Mouse (Mus musculus): ENCODE results near the gene Boll. TPM values are rescaled to one million over a fixed set of nuclear protein-coding genes. Genes with fewer than 3 reads are reported as not detected.
"Not testable (repeated sequence)": the region's sequence is repeated elsewhere in the genome, so short reads cannot be mapped to it uniquely, and the experiment has no call there.

The Boll gene
- 2.4 TPM in 1 of 2 replicates, not detected in the other for total RNA-seq (2017)

DNA sequence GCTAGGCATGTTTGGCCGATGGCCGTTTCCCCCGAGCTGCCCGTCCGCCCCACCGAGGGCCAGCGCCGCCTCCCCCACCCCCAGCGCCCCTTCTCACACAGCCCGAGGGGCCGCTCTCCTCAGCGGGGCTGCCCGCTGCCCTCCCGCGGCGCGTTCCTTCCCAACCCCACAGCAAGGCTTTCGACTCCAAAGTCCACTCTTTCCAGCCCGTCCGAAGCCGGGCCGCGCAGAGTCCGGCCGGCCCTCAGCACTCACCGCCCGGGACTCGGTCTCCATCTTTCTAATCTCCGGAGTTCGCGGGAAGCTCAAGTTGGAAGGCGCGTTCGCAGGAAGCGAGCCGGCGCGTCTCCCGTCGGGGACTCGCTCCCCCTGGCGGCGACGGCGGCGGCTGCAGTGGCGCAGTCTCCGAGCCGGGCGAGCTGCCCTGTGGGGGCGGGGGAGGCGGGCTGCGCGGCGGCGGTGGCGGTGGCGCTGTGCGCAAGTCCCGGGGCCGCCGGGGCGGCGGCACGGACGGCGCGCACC, at the start of gene Boll:
Boll (minus strand) TSS at position 426 of the 522 bp plus-strand sequence.
- ATAC-seq (ENCODE audit: extremely low read depth, insufficient number of reproducible peaks, low FRiP score, poor library complexity, severe bottlenecking) = peak; percentile 60

DNA sequence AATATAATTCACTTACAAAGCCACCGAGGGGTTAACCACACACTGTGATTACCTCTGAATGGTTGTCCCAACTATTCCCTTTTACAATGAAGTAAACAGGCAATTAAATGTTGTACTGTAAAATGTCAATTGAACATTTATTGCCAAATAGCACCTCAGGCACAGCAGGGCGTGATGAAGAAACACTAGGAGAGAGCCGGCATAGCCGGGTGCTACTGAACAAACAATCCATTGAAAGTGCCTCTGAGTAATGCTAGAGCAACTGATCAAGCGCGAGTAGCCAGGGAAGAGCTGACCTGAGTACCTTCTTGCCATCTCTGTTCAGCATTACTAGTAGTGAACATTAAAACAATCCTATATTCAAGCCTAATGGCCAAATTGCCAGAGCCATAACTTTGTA, 49.3 kb upstream of the Boll start:
- ATAC-seq (ENCODE audit: extremely low read depth, insufficient number of reproducible peaks, low FRiP score, poor library complexity, severe bottlenecking) = no peak

DNA sequence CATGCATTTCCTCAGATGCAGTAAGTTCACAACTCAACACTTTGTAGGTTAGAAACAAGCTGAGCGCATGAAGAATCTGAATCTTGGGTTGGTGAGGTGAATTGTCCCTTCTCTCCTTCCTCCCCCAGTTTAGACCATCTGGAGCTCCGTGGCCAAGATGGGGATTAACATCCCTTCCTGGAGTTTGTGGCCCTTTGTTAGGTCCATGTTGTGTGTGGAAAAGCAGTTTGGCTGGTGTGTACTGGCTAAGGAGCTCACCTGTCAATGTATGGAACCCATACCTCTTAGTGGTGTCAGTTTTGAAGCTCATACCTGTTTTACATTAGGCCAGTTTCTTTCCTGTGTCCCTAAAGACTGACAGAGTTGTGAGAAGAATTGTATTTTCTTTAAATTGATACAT, 47.8 kb upstream of the Boll start:
- ATAC-seq (ENCODE audit: extremely low read depth, insufficient number of reproducible peaks, low FRiP score, poor library complexity, severe bottlenecking) = no peak

DNA sequence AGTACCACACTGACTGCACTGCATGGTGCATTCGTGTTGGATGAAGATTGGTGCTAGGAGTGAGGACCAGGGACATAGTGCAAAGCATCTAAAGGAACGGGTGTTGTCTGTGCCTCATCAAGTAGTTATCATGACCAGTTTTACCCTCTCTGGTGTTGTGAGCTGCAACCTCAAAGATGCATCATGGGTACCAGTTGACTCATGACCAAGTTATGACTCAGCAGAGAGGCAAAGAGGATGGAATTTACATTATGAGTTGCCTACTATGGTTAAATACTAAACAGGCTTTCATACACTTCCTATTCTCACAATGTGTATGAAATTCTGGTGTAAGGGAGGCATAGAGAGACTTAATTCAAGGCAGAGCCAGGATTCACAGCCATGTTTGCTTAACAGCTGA, 47.4 kb upstream of the Boll start:
- ATAC-seq (ENCODE audit: extremely low read depth, insufficient number of reproducible peaks, low FRiP score, poor library complexity, severe bottlenecking) = no peak

DNA sequence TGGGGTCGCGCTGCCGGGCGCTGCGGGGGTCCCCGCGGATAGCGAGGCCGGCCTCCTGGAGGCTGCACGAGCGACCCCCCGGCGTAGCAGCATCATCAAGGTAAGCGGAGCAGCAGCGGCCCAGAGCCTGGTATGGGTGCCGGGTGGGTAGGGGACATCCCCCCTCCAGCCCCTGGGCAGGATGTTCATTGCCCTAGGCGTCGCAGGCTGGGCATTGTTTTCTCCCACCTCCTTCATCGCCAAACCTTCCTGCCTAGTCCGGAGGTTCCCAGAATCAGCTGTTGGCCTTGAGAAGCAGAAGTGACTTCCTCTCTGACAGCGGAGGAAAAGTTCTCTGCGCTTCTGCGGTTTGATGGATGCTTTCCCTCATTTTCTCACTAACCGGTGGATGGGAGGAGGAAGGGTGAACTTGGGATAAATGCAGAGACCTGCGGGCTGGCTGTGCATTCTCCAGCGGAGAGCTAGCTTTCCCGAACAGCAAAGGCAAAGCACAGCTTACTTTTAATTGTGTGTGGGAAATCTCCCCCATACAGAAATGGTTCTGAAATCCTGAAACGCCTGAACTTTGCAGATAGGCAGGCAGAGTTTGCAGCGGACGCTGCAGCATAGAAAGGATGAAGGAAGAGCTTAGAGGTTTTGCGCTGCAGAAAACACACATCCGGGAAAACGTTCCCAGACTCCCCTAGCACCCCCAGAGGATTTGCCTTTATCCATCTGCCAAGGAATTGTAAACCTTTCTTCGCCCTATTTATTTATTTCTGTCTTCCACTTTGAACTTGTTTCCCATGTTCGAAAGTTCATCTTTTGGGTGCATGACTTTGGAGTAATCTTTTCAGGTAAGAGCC, 43.5 kb upstream of the Boll start:
- no peak for ATAC-seq (ENCODE audit: extremely low read depth, insufficient number of reproducible peaks, low FRiP score, poor library complexity, severe bottlenecking)

DNA sequence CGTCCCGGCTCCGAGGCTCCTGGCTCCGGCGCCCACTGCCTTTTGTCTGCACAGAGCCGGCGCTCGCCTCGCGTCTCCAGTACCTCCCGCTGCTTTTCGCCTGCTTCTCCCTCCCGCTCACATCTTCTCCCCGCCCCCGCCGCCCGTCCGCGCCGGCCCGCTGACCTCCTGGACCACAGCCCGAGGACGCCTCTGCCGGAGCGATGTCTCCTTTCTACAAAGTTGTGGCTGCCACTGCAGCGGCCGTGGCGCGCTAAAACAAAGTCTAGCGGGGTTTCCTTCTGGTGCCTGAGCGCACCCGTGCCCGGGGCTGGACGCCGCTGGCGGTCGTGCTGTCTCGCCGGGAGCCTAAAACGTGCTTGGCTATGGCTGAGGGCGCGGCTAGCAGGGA, 42.7 kb upstream of the Boll start:
- peak; percentile 6; the same call in 1 of the 2 replicates for ATAC-seq (ENCODE audit: extremely low read depth, insufficient number of reproducible peaks, low FRiP score, poor library complexity, severe bottlenecking)

DNA sequence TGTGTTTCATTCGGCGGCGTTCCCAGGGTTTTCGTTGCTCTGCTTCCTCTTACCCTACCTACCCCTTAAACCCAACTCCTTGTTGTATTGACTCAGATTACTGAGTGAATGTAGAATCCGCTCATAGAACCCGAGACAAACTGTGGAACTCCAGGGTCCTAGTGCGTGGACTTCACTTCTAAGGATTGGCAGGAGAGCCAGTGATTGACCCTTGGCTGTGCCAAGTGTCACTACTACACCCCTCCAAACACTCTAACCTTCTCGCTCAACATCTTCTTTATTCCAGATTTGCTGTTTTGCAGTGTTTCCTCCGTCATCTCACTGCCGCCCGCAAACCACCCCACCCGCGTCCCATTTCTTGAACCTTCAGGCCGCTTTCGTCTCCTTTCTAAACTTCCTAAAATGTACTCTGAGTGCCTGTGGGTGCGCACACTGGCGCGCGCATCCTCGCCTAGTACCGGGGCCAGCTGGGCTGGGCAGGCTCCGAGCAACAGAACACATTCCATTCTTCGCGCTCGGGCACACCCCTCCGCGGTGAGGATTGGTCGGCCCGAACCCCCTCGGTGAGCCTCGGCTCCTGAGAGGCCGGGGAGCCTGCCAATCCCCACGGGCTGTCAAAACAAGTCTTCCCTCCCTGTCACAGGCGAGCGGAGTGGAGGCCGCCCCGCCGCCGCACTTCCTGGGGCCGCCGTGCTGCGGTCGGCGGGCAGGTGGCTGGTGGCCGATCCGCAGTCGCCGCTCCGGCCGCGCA, 42.2 kb upstream of the Boll start, which contains the start of gene Plcl1:
Plcl1 (plus strand) TSS at position 650 of the 751 bp plus-strand sequence.
- ATAC-seq (ENCODE audit: extremely low read depth, insufficient number of reproducible peaks, low FRiP score, poor library complexity, severe bottlenecking) = peak; percentile 88

DNA sequence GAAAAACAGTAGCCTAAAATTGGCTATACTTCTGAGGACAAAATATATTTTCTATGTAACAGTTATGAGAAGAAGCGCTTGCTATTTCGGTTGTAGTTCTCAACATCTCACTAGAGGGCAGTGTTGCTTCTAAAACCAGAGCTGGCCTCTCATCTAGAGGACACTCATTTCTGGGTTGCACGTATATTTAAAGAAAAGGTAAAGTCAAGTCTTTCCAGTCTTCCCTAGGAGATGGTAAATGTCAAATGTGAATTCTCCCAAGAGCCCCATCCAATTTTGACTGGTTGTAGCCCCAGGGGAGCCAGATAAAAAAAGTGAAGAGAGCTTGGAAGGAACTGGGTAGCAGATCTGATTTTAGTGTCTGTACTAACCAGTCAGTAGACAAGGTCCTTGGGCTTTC, 41.2 kb upstream of the Boll start:
- peak; percentile 42; the same call in 1 of the 2 replicates for ATAC-seq (ENCODE audit: extremely low read depth, insufficient number of reproducible peaks, low FRiP score, poor library complexity, severe bottlenecking)

DNA sequence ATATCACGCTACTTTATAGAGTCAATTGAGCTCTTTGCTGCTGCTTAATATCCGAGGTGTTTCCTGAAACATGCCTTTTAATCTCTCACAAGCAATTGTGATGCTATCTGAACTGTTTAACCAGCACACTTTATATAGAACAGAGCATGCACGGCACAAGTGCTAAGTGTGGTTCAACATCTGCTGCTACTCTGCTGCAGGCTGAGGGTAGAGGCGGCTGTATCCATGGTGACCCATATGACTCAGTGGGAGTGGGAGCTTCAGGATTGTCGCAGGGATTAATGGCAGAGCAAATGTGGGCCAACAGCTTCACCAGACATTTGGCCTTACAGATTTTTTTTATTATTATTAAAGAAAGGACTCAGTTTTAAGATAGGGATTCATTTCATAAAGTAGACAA, 36.6 kb upstream of the Boll start:
- ATAC-seq (ENCODE audit: extremely low read depth, insufficient number of reproducible peaks, low FRiP score, poor library complexity, severe bottlenecking) = no peak

DNA sequence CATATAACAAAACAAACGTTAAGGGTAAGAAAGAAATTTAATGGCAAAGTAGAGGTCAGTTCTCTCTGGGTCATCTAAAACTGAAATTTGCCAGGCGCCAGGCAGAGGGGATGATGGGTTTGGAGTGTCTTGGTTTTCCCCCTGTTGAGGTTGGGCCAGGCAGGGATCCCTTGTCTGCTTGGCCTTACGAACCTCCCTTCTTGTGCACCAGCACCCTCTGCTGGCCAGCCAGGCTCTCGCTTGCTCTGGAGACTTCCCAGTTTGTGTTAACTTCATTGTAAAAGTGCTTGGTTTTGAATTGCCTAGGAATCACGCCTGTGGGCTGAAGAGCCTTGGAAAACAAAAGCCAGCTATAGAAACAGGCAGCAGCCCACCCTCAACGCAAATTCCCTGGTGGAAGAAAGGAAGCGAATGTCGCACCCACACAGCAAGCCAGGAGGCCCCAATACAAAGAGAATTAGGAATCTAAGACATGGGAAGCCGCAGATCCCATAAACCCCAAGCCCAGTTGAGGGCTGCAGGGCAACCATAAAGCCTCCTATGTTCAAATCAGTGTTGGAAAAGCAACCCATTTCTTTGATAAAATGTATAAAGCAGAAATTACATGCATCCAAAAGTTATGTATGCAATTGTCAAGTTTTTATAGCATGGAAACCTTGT, 20.0 kb upstream of the Boll start:
- peak; percentile 82; the same call in 1 of the 2 replicates for ATAC-seq (ENCODE audit: extremely low read depth, insufficient number of reproducible peaks, low FRiP score, poor library complexity, severe bottlenecking)

DNA sequence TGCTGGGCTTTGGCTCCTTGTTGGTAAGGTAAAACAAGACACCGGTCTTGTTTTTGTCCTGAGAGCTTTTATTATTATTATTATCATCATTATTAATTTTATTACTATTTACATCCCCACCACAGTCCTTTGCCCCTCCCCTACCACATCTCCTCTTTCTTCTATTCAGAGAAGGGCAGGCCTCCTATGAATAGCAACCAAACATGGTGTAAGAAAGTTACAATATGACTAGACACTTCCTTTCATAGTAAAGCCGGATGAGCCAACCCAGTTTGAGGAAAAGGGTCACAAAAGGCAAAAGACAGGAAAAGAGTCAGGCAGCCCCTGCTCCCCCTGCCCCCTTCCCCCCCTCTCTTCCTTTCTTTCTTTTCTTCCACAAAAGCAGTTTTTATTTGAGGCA, 17.3 kb upstream of the Boll start:
- no peak for ATAC-seq (ENCODE audit: extremely low read depth, insufficient number of reproducible peaks, low FRiP score, poor library complexity, severe bottlenecking)

DNA sequence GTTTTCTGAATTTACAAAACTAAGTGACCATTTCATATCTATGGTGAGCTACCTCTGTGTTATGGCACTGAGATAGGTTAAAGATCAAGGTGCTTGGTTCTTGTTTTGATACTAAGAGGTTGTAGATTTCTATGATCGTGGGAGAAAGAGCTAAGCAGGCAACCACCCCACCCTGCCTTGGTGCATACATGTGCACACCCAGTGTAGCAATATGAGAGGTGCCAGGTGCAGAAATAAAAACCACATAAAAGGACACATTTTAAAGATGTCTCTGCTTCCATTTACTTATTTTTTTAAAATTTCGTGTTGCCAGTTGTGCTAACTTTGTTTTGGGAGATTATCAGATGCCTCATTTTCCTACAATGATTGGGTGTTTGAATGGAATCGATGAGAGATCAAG, 9.4 kb upstream of the Boll start:
- no peak for ATAC-seq (ENCODE audit: extremely low read depth, insufficient number of reproducible peaks, low FRiP score, poor library complexity, severe bottlenecking)

DNA sequence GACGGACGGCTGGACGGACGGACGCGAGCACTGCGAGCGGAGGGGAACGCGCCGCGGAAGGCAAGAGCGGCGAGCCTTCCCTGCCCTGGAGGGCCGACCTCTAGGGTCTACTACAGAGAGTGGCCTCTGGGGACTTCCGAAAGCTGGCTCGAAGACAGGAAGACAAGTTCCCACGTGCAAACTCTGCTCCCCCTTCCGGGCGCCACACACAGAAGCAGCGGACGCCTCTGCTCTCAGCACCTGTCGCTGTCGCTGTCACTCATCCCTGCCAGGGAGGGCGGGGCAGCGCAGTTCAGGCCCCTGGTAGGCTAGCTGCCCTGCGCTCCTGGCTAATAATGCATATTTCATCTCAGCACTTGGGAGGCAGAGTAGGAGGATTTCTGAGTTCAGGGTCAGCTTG, 317 bp upstream of the Boll start:
- peak; percentile 97 for ATAC-seq (ENCODE audit: extremely low read depth, insufficient number of reproducible peaks, low FRiP score, poor library complexity, severe bottlenecking)

DNA sequence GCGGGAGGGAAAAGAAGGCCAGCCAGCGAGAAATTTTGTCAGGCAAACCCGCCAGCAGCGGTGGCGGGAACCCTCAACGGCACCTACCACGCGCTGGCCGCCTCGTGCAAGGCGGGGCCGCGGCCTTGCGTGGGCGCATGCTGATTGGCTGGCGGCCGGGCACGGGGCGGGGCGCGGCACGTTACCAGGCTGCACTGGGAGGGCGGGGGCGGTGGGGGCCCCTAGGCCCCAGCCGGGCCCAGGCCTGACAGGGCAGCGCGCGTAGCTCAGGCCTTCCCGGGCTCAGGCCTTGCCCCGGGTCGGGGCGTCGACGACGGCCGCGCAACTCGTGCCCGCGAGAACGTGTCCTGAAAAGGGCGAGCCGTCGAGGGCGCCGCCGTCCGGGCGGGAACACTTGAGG, 635 bp downstream of the Boll start:
- no peak for ATAC-seq (ENCODE audit: extremely low read depth, insufficient number of reproducible peaks, low FRiP score, poor library complexity, severe bottlenecking)

DNA sequence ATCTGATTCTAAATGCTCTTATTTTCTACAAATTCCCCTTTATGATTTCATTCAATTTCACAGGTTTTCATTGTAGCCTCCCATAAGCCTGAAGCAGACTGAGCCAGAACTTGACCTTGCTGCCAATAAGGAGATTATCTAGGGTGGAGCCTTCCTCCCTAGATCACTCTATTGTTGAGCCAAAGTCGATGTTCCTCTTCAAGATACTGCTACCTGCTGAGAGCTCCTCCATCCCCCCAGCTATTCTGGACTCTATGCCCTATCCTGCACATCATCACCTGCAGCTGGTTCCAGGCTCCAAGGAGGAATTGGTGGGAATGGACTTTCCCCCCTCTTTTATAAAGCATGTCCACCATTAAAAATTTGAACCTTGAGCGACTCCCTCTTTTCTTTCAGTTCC, 11.4 kb downstream of the Boll start:
- not testable (repeated sequence) for ATAC-seq (ENCODE audit: extremely low read depth, insufficient number of reproducible peaks, low FRiP score, poor library complexity, severe bottlenecking)

DNA sequence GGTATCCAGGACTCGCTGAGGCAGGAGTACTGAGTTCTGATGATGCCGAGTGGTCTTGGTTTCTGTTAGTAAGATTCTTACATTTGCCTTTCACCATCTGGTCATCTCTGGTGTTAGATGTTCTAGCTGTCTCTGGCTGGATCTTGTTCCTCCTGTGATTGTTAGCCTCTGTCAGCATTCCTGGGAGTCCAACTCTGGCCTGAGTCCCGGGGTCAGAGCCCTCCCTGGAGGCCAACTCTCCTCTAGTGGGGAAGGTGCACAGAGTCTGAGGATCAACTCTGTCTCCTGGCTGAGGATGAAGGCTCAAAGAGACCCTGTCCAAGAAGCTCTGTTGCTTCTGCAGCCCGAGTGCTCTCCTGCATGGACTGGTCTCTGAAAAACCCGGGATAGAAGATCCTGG, 37.8 kb downstream of the Boll start:
- ATAC-seq (ENCODE audit: extremely low read depth, insufficient number of reproducible peaks, low FRiP score, poor library complexity, severe bottlenecking) = not testable (repeated sequence)

DNA sequence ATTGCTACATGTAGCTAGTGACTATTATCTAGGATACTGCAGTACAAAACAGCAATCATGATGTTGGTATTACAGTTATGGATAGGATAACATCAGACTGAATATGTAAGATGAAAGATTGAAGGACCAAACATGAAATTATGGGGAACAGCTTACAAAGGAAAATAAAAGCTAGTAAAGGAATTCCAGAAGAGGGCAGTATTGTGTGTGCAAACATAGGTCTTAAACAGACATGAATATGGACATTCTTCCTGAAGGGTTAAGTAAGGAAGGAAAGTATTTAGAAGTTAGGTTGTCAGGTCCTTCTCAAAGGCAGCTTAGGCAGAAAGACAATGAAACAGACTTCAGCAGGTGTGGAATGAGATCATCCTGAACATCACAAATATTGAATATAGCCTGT, 62.2 kb downstream of the Boll start:
- no peak for ATAC-seq (ENCODE audit: extremely low read depth, insufficient number of reproducible peaks, low FRiP score, poor library complexity, severe bottlenecking)

DNA sequence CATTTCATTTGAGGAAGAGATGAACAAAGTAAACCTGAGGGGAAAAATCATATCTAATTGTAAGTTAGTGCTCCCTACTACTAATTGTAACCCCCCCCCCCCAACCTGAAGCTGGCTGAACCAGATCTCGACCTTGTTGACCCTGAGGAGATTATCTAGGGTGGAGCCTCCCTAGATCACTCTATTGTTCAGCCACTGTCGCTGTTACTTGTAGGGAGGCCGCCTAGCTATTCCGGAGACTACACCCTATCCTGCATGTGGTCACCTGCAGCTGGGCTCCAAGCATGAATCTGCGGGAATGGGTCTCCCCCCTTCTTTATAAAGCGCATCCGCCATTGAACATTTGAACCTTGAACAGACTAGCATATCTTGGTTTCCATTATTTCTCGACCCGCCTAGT, 84.2 kb downstream of the Boll start:
- ATAC-seq (ENCODE audit: extremely low read depth, insufficient number of reproducible peaks, low FRiP score, poor library complexity, severe bottlenecking) = no peak

DNA sequence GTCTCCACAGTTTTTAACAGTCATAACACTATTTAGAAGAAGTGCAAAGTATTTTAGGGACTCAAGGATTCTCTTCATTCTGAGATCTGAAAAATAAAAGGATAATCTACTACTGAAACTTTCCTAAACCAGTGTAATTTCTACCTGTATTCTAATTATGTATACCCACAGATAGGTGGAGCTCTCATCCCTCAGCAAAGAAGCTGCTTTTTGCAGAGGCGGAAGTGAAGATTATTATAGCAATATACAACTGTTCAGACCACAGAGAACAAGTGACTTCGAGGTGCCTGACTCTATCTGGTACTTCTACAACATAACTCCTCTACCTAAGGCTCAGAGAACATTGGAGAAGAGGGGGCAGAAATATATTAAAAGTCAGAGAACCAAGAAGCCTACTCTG, 97.8 kb downstream of the Boll start:
- no peak for ATAC-seq (ENCODE audit: extremely low read depth, insufficient number of reproducible peaks, low FRiP score, poor library complexity, severe bottlenecking)
